Mouse (Mus musculus): Measurements from ENCODE around the gene Gm6614. TPM values are rescaled to one million over a fixed set of nuclear protein-coding genes. Genes with fewer than 3 reads are reported as not detected.

The Gm6614 gene
- not detected for polyA plus RNA-seq (2014; fragmentation: Illumina TruSeq; extraction: RNeasy Lipid Tissue Mini Kit (QIAGEN cat#74804); ENCODE audit: low read depth, low replicate concordance)

DNA sequence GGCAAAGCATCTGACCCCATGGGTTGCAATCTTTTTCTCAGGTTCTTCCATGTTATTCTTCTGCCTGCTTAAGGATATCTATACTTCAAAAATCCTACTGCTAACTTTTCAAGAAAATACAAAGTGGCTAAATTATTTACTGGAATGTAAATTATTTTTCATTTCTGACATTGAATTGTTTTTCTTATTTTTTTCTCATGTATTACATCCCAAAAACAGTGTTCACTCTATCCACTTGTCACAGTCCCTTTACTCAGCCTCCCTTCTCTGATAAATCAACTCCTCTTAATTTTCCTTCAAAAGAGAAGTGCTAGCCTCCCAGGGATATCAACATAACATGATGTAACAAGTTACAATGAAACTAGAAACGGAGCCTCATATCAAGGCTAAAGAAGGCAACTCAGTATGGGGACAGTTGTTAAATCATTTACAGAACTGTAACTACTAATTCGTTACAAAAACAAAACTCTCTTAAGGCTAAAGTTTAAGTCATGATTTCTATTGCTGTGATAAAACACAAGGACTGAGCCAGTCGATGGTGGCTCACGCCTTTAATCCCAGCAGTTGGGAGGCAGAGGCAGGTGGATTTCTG lies at the start of gene Gm6614:
Gene Gm6614 (minus strand): TSS at position 51 of the 592 bp plus-strand sequence.

DNA sequence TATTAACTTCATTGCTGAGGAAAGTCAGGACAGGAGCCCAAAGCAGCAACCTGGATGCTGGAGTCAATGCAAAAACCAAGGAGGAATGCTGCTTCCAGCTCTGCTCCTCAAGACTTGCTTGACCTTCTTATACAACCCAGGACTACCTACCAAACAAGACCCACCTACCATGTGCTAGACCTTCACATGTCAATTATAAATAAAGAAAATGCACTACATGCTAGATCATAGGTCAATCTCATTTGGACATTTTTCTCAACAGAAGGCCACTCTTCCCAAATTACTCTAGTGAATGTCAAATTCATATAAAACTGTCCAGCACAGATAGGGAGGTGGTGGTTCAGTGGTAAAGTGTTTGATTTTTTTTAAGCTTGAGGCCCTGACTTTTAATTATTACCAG lies 64.4 kb downstream of the Gm6614 start, which contains the start of gene Slco1a1:
Gene Slco1a1 (minus strand): TSS at position 101 of the 400 bp plus-strand sequence.

Other genes starting within 250 kb of the Gm6614 start
- gene Gm5724, start 237.6 kb downstream of the Gm6614 start, polyA plus RNA-seq (2014; fragmentation: Illumina TruSeq; extraction: RNeasy Lipid Tissue Mini Kit (QIAGEN cat#74804); ENCODE audit: low read depth, low replicate concordance): not detected
- 0.94 TPM for gene Slco1a4, start 155.2 kb downstream of the Gm6614 start, polyA plus RNA-seq (2014; fragmentation: Illumina TruSeq; extraction: RNeasy Lipid Tissue Mini Kit (QIAGEN cat#74804); ENCODE audit: low read depth, low replicate concordance)
- not detected for gene Slco1a1, start 64.5 kb downstream of the Gm6614 start, polyA plus RNA-seq (2014; fragmentation: Illumina TruSeq; extraction: RNeasy Lipid Tissue Mini Kit (QIAGEN cat#74804); ENCODE audit: low read depth, low replicate concordance)
- gene Slco1a6, start 197.1 kb upstream of the Gm6614 start, polyA plus RNA-seq (2014; fragmentation: Illumina TruSeq; extraction: RNeasy Lipid Tissue Mini Kit (QIAGEN cat#74804); ENCODE audit: low read depth, low replicate concordance): not detected